Mouse (Mus musculus): ENCODE measurements around the gene Nfix. TPM values are rescaled to one million over a fixed set of nuclear protein-coding genes. Genes with fewer than 3 reads are reported as not detected.

Nfix gene
- total RNA-seq, 2 experiments from 2014 or later: 674 to 782 TPM

DNA sequence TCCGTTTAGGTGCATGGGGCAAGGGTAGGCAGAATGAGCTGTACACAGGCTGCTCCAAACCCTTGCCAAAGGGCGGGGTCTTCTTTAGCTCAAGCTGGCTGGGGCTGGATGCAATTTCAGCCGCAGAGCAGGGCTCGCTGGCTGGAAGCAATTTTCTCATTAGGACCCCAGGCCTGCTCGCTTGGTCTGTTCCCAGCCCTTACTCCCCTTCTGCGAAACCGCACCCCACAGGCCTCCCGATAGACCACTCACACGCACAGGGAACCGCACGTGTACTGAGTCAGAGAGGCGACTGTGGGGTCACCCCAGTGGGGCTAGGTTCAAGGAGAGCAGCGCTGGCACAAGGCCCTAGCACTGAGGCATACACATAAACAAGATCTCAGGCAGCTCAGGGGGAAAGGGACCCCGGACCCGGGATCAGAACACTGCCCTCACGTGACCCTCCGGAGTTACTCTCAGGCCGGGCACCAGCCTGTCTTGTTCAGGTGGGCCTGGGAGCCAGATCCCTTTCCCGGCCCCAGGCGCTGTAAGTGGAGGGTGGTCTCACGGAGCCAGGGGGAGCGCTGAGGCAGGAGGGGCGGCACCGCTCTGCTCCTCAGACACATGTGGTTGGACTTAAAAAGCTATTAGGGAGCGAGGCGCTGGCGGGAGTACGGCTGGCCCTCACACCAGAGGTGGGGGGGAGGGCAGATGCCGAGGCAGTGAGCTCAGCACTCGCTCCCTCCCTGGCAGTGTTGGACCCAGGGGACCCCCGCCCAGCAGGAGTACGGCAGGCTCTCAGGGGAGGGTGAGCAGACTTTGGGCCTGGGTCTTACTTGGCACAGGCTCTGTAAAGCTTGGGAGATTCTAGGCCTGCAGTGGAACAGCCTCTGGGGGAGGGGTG lies 57.7 kb downstream of the Nfix start:
- intact Hi-C loops (cut with DNase I): no loop called here

DNA sequence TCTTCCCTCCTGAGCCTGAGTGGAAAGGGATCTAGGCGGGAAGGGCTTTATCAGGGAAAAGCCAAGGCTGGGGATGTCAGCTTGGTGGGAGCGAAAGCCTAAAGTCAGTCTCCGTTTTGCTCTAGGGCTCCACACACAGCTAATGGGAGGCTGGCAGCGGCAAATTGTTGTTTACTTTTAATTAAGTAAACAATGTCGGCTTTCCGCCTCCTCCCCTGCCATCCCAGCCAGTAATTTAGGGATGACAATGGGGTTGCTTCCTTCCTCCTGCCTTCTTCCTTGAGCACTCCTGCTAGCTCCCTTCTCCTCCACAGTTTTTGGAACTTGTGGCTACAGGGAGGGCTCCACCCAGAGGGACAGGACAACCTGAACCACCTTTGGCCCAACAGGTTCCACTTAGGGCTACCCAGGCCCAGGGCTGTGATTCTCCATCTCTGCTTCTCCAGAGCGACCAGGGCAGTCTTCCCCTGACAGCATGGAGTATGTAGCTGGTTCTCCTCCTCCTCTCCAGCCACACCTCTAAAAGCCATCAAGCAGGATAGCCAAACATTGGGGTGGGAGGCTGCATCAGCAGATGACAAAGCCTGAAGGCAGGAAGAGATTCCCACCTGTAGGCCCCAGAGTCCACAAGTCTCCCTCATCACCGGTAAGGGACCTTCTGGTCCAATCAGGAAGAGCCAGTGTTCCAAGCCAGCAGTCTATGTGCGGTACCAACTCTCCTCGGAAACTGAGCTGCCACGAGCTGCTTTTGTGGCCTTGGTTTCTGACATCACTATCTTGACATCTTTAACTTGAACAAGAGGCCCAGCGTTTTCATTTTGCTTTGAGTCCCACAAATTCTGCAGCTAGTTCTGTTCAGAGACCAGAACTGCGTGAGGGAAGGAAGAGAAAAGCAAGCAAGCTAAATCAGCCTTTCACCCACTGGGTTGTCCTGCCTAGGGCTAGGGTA lies 59.0 kb downstream of the Nfix start:
- DNase-seq: no peak
- intact Hi-C loops (cut with DNase I): no loop called here

More for the DNA sequence above, 57.7 kb downstream of the Nfix start:
- peak; percentile 61 for DNase-seq

DNA sequence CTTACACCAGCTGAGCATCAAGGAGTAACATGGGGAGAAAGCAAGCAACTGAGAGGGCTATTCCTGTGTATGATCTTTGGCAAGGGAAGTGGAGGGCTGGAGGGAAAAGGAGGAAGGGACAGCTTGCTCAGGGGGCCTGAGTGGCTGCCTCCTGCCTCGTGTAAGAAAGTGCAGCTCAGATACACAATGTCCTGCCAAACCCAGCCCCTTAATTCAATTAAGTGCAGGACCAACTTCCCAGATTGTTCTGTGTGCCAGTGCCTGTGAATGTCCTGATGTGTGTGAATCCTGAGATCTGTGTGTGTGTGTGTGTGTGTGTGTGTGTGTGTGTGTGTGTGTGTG lies 60.8 kb downstream of the Nfix start:
- intact Hi-C loops (cut with DNase I): no loop called here
- DNase-seq: no peak

DNA sequence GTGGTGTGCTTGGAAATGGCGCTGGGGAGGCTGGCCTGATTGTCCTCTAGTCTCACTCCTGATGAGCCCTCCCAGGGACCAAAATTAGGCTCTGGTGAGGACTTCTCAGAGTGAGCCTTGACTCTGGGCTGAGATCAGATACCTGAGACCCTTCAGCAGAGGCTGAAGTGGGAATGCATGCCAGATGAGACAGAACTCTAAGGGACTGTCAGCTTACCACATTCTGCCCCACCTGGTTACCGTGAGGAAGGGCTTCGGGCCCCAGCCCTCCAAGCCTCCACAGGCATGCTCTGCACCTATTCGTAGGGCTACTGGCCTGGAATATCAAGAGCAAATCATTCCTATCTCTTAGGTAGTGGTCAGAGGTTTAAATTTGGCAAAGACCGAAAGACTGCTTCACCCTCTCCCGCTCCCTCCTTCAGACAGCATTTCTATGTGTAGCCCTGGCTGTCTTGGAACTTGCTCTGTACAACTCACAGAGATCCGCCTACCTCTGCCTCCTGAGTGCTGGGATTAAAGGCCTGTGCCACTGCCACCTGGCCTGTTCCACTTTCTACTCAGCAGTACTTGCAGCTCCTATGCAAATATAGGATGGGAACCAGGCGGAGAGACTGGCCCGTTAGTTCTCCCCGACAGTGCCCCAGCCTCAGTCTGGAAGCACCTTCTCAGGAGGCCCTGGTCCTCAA lies 61.3 kb downstream of the Nfix start:
- DNase-seq: no peak
- intact Hi-C loops (cut with DNase I): no loop called here

DNA sequence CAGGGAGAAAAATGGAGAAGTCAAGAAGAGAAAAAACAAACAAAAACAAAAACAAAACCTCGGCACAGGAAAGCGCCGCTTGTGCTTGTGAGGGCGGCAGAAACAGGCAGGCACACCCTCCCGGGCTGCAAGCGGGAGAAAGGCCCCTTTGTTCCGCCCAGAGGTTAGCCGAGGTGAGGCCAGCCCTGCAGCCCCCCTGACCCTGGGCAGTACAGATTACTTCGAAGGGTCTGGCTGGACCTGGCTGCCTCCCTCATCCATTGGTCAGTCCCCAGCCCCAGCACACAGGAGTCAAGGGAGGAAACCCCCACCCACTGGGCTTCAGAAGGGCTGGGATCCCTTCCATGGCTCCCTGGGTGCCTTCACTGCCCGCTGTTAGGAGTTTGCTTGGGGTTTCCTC lies 61.9 kb downstream of the Nfix start:
- no peak for DNase-seq
- intact Hi-C loops (cut with DNase I): no loop called here

DNA sequence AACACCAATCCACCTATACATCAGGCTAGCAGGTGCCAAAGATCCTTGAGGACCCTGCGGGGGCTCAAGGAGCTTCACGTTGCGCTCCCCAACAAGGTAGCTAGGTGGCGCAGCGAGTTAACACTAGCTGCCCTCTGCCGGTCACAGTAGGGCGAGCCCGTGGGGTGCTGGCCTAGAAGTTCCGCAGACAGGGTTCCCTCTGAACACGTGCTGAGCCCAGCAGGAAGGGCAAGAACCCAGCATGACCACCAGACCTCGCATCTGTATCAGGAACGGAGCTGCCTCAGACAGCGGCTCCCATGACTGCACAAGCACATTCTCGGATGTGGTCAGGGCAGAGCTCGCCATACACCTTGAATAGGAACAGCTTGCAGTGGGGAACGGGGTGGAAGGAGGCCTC lies 62.5 kb downstream of the Nfix start:
- peak; percentile 85 for DNase-seq
- intact Hi-C loops (cut with DNase I): no loop called here

DNA sequence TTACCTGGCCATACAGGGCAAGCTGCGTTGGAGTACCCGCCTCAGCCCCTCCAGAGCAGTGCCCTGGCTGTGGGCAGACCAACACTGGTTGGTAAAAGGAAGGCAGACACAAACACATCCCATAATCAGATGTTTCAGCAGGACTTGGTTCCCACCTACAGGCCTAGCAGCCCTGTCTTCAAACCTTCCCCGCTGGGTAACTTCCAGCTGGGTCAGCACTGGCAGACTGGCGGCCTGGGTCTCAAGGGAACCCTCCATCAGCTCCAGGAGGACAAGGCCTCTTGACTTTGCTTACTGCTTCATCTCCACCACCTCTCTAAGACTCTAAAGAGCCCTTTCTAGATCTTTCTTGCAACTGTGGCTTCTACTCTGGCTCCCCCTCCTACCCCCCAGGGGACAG lies 63.6 kb downstream of the Nfix start:
- no peak for DNase-seq
- intact Hi-C loops (cut with DNase I): no loop called here

DNA sequence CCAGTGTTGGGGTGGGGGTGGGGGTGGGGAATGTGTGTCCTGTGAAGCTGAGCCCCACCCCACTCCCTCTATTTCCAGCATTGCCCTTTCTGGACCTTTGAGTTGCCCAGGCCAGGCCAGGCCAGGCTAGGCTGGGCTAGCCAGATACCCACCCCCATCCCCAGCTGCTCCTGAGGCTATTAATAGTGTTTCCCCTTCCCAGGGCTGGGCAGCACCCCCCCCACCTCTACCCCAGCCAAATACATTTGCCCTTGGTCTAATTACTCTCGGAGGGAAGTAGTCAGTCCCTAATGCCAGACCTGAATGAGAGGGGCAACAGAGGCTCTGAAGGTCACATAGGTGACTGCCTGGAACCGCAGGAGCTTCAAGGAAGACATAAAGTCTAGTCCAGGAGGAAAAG lies 64.5 kb downstream of the Nfix start:
- DNase-seq: no peak
- intact Hi-C loops (cut with DNase I): no loop called here

DNA sequence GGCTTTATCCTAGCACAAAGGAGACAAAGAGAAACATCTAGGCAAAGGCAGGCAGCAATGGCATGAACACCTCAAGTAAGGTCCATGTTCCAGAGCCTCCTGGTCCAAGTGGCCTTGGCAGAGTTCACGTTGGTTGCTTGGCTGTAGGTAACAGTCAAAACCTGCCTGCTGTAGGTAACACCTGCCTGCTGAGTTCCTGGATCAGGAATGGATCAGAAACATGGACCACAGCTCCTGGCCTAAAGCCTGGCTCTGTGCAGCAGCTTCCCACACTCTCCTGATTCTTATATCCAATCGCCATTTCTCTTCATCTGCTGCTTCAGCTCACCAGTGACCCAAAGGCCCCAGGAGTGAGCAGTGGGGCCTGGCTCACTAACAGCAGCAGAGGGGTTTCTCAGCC lies 65.5 kb downstream of the Nfix start:
- DNase-seq: no peak
- intact Hi-C loops (cut with DNase I): no loop called here

DNA sequence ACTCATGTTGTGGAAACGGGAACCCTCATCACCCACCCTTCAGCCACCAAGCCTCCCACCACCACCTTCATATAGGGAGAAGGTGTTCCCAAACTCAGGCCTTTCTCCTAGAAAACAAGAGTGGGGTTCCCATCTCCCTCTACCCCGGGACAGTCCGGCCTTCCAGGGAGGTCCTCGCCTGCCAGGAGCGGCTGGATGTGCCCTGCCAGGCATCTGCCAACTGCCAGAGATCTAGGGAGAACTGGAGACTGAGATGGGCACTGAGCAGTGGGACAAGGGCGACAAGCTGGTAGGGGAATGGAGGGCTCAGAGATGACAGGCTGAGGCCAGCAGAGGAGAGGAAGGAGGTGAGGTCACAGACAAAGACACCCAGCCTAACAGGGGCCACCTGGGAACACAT lies 66.2 kb downstream of the Nfix start:
- no peak for DNase-seq
- intact Hi-C loops (cut with DNase I): no loop called here

DNA sequence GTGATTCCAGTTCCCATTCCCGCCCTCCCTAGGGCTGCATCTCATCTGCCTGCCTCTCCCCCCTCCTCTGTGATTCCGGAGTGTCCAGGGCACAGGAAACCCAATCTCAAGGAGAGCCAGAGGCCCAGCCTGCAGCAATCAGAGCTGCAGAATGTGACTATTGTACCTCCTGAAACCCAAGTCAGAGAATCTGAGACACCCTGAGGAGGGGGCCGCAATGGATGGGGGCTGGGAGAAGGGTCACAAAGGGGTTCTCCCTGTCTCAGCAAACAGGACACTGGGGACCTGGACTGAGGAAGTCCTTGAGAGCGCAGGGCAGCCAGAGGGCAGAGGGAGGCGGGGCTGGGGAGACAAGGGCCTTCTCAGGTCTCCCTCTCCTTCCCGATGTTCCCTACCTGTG lies 67.1 kb downstream of the Nfix start:
- intact Hi-C loops (cut with DNase I): no loop called here
- no peak for DNase-seq

DNA sequence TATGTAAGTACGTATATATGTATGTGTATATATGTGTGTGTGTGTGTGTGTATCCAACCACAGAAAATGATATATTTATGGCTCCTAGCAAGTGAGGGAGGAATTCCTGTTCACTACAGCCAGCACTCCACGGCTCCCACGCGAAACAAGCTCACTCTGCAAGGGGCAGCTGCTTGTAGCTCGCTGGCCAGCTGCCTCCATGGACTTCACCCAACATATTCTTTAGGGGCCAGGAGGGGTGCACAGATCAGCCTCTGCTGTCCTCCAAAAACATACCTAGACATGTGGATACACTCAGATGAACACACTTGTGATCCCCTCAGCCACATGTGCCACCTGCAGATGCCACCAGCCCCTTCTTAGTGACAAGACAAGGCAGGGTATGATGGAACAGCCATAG lies 67.6 kb downstream of the Nfix start:
- intact Hi-C loops (cut with DNase I): no loop called here
- no peak for DNase-seq

DNA sequence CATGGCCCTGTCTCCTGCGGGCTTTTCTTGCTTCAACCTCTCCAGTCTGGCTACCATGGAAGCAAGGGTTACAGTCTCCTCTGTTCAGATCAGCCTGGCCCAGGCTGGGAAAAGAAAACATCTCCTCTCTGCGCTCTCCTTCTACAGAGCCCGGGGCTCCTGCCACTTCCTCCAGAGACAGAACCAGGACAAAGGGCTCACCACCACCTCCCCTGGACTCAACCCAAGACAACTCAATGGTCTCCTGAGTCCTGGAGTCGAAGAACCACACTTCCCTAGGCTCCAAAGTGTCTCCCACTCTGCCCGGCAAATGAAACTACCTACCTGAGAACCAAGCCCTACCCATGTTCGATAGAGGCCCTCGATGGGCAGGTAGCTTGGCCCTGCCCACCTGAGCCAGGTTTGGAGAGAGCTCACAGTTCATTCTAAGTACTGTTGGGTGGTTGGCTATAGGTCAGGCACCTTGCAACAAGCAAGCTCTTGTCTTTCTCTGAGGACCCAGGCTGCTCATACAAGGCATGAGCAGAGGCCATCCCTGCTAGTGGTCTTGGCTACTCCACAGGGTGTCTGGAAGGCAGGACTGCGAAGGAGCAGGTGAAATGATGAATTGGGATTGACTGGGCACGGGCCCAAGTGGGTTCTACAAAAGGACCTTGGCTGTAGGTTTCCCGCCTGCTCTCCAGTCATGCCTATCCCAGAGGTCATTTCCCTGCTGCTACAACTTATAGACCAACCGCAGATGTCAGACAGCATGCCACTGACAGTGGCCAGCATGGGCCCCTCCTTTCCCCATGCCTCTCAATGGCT lies 68.6 kb downstream of the Nfix start:
- peak; percentile 73 for DNase-seq

DNA sequence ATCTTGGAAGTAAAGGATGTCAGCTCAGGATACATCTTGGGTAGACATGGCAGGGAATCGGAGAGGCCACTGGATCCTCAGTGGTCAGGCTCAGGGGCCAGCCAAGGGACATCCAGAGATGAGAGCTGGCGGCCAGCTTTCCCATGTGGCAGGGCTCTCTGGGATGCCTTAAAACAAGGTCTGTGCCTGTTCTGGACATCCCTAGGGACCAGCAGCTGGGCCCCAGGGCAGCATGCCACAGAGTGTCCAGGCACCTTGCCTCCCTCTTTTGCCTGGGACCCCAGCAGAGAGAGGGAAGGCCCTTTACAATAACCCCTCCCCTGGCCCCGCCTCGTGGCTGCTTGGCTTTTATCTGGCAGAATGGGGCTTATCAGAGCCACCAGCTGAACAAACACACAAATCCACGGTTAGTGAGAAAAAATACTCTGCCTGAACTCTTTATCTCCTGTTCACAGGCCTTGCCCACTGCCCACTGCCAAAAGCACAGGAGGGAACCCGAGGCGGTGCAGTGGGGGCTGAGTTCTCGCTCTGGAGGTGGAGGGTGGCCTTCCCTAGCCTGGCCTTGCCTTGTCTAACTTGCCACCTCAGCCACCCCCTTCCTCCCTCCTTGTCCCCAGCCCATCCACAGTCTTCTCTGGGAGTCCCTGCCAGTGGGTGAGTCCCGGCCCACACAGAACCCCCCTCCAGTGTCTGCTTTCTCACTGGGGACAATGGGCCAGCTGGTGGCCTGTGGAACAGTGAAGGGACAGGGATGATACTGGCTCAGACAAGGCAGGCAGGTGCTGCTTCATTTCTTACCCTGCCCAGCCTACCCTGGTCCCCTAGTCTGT lies 69.4 kb downstream of the Nfix start:
- intact Hi-C loops (cut with DNase I): no loop called here
- peak; percentile 53 for DNase-seq

More for the DNA sequence above, 68.6 kb downstream of the Nfix start:
- intact Hi-C loops (cut with DNase I): no loop called here

DNA sequence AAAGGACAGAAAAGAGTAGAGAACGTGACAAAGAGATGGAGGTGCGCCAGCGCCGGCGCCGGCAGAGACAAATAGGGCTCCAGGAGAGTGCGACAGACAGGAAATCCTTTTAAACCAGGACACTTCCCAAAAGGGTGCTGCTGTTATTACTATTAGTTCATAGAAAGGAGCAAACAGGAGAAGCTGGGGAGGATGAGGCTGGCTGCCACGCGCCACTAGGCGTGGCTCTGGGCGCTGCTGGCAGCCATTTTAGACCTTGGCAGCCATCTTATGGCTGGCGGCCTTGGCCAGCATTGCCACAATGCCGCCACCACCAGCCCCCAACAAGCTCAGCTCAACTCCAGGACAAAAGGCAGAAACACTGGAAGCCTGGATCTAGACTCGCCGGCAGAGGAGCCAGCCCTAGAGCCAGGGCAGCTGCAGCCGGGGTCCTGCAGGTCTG lies 70.2 kb downstream of the Nfix start:
- peak; percentile 79 for DNase-seq
- intact Hi-C loops (cut with DNase I): no loop called here

DNA sequence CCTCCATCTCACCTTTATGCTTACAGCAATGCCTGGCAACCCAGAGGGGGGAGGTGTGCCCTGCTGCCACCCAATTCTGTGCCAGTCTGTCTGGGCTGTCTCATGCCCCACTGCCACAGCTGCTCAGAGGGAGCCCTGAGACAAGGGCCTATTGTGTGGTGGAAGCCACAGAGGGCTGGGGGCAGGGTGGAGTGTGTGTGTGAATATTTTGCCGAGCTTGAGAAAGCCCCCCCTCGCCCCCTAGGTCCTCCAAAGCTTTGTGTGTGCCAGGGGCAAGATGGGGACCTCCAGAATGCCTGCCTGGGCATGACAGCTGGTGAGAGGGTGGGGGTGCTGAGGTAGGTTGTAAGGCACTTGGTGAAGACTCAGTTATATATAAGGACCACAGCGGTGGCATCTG lies 71.7 kb downstream of the Nfix start:
- intact Hi-C loops (cut with DNase I): no loop called here
- peak; percentile 85 for DNase-seq

DNA sequence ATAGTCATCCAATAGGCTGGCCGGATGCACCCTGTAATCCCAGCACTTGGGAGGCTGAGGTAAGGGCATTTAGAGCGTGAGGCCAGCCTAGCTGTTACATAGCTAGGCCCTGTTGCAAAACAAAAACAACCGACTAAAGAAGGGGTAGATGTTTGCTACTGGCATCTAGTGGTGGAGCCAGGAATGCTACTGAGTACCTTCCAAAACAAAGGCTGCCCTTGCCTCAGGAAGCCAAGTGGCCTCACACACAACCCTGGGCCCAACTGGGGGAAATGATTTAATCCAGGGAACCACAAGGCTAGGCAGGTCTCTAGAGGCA lies 74.2 kb downstream of the Nfix start:
- no peak for DNase-seq
- intact Hi-C loops (cut with DNase I): no loop called here

DNA sequence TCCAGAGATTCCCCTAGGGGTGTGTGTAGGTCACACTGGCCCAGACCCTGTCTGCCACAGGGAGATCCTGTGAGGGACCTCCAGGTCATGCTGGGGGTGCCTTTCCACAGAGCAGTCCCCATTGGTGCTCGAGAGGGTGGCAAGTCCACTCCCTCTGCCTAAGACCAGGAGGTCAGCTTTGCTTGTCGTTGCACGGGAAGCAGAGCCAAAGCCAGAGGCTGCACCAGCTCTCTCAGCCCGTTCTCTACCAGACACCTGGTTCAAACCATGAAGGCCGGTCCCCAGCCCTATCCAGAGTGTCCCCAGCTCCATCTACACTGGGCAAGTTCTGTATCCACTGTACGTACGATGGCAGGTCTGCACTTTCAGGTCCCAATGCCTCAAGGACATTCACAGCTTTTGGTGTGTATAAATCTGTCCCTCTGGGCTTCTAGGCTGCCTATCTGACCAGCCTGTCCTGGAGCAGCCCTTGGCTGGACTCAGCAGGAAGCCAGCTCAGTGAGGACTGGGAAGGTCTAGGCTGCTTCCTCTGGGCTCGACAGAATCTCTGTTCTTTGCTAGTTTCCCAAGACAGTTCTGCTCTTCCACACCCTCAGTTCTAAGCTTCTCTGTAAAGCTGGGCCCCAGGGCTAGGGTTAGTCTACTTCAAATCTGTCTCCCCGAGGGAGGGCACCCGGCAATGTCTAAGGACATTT lies 74.8 kb downstream of the Nfix start:
- intact Hi-C loops (cut with DNase I): no loop called here
- DNase-seq: no peak

DNA sequence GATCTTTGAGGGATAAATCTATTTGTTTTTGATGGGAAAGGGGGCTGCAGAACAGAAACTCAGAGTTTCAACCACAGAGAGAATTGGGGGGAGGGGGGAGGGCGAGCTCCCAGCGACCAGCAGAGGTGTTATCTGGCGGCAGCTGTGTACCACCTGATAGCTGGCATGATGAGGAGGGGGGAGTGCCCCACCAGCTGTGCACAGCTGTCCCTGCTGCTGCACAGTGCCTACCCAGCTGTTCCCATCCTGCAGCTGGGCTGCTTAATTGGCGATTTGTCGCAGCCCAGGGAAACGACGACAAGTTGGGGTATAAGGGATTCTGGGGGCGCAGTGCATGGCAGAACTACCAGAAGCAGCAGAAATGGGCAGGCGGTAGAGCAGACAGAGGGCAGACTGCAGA lies 75.5 kb downstream of the Nfix start:
- intact Hi-C loops (cut with DNase I): no loop called here
- DNase-seq: no peak
